Mouse (Mus musculus): ENCODE measurements around the gene Abcc8.

- TF ChIP-seq POLR2A (IDR thresholded peaks at IDR 0.05; ENCODE audit: control insufficient read depth, extremely low read depth, insufficient read depth, low read length, poor library complexity), result no peak
- no peak for TF ChIP-seq CTCF (IDR thresholded peaks at IDR 0.05; ENCODE audit: borderline replicate concordance, control insufficient read depth, extremely low read depth, insufficient read depth, low read length, poor library complexity)
These were observed 74.3 kb downstream of the Abcc8 start for GRCm38 (mm10) chr7:46105484-46105883.

Measured in thymus, adult 2 months (tissue).